Mouse (Mus musculus) testis, adult 2 months (tissue): ENCODE results near the gene H1f0.

Source experiments
- CTCF ChIP-seq: fragments of 200-500 bp; IDR thresholded peaks from 2 replicates; pipeline ENCODE4 v1.5.1; 2012; ENCODE audit warnings: low read depth, mild to moderate bottlenecking, inconsistent platforms, low read length, moderate library complexity; ENCODE audit not compliant: control insufficient read depth, insufficient read depth, insufficient replicate concordance
- POLR2A ChIP-seq: fragments of 200-500 bp; IDR thresholded peaks from 2 replicates; pipeline ENCODE4 v1.6.1; 2012; ENCODE audit warnings: low read depth, mild to moderate bottlenecking, inconsistent platforms, low read length, moderate library complexity; ENCODE audit not compliant: control insufficient read depth

DNA sequence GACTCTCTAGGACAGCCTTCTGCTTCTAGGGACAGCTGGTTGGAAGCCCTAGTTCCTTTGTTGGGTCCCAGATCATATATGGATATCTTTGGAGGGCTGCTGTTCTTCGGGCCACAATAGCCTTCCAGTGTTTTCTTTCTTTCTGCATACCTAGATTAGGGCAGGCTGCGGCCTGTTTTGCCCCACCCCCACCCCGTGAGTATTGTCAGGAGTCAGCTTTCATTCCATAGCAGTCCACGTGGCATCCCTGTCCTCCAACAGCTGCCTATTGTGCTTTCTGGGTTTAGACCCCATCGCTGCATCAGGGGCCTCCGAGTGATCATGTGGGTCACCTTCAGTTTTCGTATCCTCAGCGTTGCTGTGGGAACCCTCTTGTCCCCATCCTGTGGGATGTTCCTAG is 29.9 kb upstream of the H1f0 start:
- TF ChIP-seq POLR2A, result no peak
- no peak for TF ChIP-seq CTCF
